Mouse (Mus musculus): Measurements from ENCODE around the gene Ptms. TPM values are rescaled to one million over a fixed set of nuclear protein-coding genes. Genes with fewer than 3 reads are reported as not detected.
A peak's percentile ranks its signal among the peaks of the same experiment; 100 is the strongest.
"Not testable (repeated sequence)": the region's sequence is repeated elsewhere in the genome, so short reads cannot be mapped to it uniquely, and the experiment has no call there.

The Ptms gene
- polyA plus RNA-seq, 3 experiments from 2014 or later: 9.5 to 15.5 (median 12.1) TPM

DNA sequence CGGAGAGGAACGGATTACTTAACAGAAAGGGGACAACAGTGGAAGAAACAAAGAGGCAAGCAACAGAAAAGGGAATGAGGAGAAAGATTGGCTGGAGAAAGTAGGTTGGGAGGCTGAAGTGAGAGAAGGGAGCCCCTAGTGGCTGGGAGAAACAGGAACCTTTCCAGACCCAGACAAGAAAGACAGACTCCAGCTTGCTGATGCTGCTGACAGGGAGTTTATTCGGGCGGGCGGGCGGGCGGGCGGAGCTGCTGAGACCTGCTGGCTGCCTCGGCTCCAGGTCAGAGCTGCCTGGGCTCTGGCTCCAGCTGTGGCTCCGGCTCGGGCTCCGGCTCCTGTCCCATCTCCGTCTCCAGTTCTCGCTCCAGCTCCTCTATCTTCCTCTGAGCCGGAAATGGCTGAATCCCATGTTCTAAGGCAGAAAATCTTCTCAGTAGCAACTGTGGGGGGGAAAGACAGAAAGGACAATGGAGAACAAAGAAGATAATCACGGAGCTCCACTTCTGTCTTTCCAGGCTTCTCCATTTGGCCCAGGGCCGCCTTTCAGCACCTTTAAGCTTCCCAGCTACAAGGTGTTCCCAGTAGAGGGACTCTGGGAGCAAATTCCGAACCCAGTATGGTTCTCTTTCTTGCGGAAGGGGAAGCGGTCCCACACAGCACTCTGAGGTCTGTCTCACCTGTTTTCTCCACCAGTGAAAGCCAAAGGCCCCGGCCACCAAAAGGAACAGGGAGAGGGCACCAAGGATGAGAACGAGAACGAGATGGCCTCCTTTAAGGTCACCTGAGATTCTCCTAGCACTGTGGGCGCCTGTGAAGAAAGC lies 15.5 kb downstream of the Ptms start:
- no peak for ATAC-seq

DNA sequence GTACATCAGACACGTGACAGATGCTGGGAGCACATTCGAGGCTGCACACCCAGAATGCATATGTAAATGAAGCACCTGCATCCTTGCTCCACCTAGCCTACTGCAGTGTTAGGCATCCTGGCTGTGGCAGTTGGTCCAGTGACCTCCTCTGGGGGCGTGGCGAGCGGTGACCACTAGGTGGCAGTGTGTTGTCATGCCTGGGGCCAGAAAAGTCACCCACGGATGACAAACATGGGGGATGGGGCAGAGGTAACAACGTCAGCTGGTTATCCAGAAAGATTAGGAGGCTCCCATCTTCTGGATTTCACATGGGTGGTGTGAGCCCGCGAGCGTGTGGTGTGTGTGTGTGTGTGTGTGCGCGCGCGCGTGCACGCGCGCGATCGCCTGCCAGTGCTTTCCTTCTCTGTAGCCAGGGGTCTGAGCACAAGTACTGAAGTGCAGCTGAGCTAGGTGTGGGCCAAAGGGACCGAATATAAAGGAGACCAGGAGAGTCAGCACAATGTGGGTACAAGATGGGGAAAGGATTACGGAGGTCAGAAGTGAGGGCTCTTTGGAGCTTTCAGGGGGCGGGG lies 16.2 kb downstream of the Ptms start:
- ATAC-seq: peak; percentile 63

DNA sequence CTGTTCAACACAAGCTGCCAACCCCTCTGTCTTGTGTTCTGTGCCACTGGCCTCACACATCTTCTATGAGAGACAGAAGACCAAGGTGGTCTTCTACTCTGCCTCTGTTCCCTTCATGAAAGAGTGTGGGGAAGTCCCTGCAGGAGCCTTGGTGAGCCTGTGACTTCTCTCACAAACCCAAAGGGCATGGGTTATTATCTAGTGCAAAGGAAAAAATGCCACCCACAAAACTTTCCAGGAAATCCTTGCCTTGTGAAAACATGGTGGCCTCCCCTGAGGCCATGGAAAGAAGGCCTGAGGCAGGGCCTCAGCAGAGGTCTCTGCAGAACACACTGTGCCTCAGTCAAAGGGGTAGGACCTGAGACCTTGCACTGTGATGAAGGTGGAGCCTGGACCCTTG lies 18.1 kb downstream of the Ptms start:
- peak; percentile 25 for ATAC-seq

DNA sequence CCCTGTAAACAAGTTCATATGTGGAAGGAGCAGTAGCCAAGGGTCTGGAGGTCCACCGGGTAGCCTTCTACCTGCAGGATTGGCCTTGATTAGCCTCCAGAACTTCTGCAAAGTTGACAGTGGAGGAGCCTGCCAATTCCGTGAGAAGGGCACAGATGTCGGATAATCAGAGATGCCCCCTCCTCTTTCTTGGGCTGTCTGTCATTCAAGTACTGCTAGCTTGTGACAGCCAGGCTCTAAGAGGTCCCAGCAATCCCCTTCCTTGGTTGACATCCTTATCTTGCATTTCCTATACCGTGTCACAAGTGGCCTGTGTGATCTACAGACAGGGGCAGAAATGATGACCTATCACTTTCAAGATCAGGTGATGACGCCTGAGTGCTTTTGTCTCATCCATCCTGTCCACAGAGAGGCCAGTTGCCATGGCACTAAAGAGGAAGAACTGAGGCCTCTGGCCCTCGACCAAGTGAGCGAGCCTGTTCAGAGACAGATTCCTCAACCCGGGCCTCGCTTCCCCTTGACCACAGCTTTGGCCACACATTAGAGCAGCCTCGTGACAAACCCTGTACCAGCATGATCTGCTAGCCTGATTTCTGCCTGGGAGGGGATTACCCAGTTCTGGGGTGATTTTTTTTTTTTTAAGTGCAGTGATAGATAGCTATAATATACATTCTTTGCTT lies 19.0 kb downstream of the Ptms start:
- ATAC-seq: peak; percentile 61

DNA sequence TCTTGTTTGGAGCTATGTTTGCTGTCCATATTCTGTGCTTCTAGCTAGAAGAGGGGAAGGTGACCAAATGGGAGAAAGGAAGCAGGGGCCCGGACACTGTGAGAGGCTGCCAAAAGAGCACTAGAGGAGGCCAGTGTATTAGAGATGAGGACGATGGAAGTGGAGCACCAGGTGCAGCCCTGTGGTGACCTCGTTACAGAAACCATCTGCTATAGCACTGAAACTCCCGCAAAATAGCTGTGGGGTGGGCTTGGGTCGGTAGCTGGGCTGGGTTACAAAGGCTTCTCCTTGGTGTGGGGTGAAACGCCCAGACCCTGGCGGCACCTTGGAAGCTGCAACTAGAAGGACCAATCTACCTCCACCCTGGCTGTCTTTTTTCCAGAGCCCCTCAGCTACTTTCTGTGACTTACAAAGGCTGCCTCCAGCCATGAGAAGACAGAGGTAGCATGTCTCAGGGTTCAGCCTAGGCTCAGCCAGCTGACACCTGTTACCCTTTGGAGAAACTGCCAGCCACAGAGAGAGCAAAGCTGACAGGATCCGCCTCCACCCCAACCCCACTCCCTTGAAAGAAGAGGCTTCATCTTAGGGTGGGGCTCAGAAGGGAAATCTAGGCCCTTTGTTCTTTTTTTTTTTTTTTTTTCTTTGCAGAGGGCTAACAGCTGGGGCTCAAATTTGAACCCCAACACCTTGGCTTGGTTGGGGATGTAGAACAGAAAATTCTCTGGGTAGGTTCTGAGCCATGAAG lies 19.7 kb downstream of the Ptms start:
- peak; percentile 29 for ATAC-seq

DNA sequence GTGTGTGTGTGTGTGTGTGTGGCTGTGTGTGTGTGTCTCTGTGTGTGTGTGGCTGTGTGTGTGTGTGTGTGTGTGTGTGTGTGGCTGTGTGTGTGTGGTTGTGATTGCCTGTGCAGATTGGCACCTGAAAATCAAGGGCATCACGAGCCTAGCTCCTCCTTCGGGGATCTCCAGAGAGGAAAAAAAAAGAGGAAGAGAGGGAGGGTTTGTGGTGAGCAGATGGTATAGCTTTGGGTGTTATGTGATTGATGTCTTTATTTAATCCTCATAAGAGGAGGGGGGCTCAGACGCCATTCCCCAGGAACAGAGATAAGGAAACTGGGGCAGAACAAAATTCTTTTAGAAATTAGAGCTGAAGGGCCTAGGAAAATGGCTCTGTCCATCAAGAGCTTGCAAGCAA lies 21.5 kb downstream of the Ptms start:
- no peak for ATAC-seq

DNA sequence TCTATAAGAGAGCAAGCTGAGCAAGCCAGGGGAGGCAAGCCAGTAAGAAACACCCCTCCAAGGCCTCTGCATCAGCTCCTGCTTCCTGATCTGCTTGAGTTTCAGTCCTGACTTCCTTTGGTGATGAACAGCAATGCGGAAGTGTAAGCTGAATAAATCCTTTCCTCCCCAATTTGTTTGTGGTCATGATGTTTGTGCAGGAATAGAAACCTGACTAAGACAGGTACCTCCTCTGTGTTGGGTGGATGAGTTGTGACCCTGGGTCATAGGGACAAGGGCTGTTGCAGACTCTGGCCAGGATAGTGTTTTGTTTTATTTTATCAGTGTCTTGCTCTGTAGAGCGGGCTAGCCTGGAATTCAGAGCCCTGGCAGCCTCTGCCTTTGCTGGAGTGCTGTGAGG lies 25.8 kb downstream of the Ptms start:
- ATAC-seq: not testable (repeated sequence)

DNA sequence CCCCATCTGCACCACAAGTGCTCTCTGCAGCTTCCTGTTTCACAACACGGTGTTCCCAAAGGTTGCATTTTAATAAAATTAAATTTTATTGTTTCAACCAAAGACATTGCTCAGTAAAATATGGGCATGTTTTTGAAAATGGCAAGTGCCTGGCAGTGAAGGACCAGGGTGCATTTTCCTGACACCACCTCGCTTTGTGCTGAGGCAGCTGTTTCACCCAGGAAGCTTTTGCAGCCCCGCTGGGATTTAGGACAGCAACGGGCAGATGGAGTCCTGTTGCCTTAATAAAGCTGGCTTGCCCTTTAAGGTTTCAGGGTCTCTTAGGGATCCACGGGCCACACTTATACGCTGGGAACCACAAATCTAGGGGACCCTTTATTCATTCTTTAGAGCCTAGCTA lies 28.9 kb downstream of the Ptms start:
- ATAC-seq: no peak

DNA sequence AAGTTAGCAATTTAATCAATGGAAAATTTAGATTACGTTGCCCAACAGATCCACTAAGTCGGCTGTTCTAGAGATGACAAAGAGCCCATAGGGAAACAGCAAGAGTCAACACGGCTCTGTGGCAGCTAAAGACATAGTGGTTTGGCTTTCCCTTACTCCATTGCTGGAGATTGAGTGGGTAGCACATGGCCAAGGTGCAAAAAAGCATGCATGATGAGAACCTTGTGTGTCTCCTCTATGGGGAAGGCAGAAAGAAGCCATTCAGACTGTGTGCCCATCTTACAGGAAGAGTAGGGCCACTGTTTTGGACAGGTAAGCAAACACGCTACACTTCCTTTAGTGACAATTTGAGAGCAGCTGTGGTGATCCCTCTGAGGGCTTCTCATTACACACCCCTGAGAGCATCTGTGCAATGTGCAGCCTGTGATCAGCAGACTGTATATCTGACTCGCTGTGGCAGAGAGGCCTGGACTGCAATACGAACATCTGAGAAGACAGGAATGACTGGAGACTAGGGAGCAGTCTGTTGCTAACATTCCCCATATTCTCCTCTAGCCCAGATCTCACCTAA lies 31.3 kb downstream of the Ptms start:
- no peak for ATAC-seq

DNA sequence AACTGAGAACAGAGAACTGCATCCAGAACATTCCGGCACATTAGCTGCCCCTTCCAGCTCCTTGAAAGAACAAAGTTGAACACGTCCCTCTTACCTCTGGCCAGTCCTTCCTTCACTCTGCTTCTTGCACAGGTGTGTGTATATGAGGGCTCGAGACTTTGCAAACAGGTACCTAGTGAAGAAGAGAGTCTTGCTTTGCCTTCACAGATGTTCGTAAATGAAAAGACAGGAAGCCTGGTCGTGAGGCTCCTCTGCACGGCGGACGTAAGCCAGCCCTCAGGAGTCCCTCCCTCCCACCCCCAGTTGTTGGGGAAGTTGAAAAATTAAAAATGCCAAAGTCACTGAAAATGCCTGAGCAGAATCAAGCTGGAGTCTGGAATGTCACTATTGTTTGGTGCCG lies 31.9 kb downstream of the Ptms start, which contains the start of gene Cd4:
Cd4 (minus strand) TSS at position 236 of the 400 bp plus-strand sequence.
- ATAC-seq: peak; percentile 26

DNA sequence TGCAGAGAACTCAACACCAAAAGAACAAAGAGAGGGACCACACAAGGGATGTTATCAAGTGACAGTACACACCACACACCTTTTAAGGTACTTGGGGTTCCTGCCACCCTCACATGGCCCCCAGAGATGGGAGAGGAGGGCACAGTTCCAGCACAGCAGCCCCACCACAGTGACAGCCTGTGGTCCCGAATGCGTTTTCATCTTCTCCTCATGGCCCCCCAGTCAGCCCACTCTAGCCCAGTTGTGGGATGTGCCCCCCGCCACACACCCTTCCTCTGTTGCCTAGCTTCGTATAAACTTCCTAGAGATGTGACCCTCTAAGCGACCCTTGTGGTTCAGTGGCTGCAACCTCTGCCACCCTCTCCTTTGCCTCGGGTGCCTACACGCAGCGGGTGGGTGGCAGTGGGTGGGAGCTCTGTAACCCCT lies 33.9 kb downstream of the Ptms start:
- ATAC-seq: peak; percentile 10

DNA sequence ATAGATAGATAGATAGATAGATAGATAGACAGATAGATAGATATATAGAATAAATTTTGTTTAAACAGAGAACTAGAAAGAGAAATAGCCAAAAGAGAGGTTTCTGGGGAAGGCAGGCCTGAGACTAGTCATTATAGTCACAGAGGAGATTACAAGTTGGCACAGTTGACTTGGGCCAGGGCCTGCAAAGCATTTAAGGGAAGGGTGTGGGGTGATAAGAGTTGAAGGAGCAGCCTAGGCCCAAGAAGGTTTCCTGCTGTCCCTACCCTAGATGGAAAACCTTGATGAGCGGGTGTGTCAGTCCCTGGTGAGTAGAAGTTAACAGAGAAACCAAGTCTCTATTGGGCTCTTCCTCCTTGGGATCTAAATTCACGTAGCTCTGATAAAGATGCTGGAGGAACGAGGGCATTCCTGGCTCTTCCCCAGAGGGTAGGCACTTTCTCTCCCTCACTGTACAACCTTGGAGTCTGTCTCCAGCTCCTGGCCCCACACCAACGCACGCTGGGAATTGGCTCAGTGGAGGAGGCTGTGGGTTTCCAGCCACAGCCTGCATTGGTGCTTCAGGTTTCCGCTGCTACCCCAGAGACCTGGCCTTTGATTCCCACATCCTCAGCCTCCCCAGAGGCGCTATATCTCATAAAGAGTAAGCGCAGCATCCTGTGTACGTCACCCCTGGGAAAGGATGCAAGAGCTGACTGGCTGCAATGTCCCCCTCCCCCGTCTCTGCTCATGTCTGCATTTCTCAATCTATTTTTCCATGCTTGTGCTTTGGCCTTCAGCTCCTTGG lies 35.0 kb downstream of the Ptms start:
- ATAC-seq: peak; percentile 94

DNA sequence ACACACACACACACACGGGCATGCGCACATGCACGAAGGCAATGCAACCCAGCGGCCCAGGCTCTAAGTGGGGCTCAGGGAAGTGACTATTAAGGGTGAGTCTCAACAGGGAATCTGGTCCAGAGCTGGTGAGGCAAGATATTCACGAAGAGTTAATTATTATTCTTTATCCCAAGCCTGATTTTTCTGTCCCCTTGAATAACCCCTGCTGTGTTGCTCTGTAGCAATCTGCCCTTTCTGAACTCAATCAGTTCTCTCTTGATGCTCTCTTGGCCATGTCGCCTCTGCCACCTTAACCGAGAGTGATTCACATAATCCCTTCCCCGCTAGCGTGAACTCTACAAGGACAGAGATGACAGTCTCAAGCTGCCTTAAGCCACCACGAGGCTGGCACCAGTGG lies 36.6 kb downstream of the Ptms start:
- ATAC-seq: no peak

DNA sequence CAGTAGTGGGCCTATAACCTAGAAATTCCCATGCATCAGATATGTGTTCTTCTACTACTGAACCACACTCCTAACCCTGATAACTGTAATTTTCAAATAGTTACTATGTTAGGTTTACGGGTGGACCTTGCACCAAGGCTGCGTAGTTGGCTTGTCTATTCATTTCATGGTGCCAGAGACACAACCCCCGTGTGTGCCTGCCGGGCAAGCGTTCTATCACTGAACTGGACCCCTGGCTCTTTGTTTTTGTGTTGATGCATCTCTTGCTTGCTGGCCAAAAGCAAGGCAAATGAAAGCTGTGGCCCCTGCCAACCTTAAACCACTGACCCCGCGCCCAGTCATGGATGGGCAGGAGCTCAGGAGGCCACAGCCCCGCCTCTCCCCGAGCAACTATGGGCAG lies 38.1 kb downstream of the Ptms start:
- no peak for ATAC-seq

DNA sequence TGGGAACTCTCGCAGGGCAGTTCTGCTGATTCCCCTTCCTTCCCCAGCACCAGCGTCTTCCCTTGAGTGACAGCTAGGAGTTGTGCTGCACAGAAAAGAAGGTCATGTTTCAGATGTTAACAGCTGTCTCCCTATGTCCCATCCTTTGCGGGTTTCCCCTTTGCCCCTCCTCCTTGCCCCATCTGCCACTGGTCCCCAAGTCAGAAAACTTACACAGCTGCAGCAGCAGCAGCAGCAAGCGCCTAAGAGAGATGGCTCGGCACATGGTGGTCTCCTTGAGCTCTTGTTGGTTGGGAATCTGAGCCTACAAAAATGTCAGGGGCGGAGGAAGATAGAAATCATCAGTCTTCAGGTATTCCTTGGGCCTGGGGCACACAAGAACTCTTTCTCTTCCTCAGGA lies 40.5 kb downstream of the Ptms start:
- no peak for ATAC-seq

DNA sequence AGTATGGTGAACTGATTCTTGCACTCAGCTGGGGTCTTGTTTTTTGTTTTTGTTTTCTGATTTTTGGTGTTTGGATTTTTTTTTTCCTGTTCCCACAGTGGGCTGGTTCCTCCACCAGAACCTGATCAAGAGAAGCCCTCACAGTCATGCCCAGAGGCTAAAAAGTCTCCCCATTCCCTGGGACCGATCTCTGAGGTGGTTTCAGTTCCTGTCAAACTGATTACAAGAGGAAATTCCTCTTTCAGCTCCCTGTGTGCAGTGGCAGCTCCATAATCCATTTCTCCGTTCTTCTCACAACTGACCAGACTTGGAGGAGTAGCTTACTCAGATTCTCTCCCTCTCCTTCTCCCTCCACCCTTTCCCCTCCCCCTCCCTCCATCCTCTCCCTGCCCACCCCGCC lies 45.6 kb downstream of the Ptms start:
- no peak for ATAC-seq

DNA sequence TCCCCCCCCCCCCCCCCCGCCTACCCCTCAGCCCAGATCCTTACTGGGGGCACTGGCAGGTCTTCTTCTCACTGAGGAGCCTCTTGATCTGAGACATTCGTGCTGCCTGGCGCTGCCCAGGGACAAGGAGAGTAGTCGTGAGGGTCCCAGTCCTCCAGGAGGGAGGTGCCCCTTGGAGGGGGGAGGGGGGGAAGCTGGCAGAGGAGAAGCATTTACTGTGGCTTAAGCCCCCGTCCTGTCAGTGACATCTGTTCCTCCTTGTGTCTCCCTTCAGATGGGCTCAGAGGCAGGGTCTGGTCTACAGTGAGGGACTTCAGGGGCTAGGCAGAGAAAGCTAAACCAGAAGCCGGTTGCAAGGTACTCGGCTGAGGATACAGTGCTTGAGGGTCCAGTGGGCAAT lies 53.3 kb downstream of the Ptms start:
- ATAC-seq: no peak

DNA sequence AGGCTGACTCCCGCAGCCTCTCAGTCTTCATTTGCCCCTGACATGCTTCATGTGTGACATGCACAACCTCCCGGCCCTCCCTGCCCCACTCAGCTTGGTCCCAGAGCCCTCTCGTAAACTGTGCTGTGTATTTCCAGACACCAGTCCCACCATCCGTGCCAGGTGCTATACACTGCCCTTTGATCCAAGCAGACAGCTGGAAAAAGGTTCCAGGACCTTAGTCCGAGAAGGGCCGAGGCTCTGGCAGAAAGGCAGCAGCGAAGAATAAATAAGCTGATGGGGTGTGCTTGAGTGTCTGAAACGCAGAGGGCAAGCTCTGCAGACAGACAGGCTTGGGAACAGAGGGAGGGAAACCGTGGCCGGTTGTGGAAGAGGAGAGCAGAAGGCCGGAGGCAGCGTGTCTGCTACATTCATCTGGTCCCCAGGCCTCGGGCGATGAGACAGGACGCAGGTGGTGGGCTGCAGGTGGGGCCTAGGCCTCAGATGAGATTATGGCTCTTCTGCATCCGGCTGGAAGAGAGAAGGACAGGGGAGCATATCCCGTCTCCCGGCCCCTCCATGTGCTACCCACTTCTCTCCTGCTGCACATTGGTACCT lies 54.0 kb downstream of the Ptms start:
- ATAC-seq: no peak

All from inflammation-experienced regulatory T-cells, adult 6 months (primary cell).